Mouse (Mus musculus) cerebellum, adult 9-11 months (tissue): ENCODE measurements around the gene Eef1akmt1.
A peak's percentile ranks its signal among the peaks of the same experiment; 100 is the strongest.

ENCODE experiments used
- DNase-seq: peaks from one replicate; pipeline ENCODE4 v3.0.0; 2022

The Eef1akmt1 gene

GRCm38 (mm10) chr14:57571155-57572133 is at the start of gene Eef1akmt1:
TSS of gene Eef1akmt1 (minus strand) at chr14:57571612.
- DNase-seq = peak; percentile 97

DNA sequence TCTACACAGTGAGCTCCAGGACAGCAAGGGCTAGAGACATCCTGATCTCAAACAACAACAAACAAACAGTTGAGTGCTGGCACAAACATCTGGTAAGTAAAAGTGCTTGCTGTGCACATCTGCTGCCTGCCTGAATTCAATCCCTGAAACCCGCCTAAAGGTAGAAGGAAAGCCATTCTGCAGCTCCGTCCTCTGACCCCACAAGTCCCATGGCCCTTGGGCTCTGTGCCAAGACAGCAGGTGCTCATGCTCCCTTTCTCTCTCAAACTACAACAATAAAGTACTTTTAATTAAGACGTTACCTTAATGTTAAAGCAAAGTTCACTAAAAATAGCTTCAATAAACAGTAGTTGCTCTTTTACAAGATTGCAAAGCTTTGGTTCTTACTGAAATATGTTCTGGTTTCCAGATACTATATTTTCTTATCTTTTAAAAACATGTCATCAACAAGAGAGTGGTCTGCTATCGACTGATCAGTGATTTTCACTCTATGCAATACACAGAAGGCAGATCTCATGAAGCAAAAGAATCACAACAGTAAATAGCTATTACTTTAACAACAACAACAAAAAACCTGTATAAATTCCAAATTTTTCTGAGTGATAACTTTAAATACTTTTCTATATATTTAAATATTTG is 49.3 kb upstream of the Eef1akmt1 start:
- DNase-seq = no peak

GRCm38 (mm10) chr14:57619487-57619886 is 48.1 kb upstream of the Eef1akmt1 start:
- DNase-seq = no peak

GRCm38 (mm10) chr14:57617675-57618074 is 46.3 kb upstream of the Eef1akmt1 start:
- no peak for DNase-seq

DNA sequence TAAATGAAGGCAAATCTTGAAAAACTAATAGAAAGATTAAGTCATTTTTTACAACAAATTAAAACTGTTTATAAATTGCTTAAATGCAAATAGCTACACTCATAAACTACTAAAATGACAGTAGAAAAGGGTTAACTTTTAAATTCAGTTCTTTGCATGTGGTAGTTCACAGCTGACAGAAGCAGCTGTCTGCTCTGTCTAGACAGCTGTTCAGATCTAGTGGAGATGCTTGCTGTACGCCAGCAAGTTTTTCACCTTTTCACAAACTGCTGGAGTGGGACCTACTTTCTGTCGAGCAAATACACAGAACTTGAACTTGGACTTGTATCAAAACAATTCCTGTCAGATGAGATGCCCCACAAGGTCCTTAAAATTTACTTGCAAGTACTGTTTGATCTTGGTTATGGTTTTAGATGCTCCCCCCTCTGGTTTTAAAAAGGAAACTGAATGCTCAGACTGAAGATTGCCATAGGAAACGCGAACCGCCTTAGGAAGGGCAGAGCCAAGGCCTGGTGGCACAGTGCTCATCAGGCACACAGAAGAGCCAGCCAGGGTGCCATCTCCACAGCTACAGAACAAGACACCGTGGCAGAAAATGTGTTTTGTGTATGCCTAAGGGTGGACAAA is 45.0 kb upstream of the Eef1akmt1 start:
- no peak for DNase-seq

GRCm38 (mm10) chr14:57615828-57616227 is 44.4 kb upstream of the Eef1akmt1 start:
- DNase-seq = no peak

GRCm38 (mm10) chr14:57611034-57611433 is 39.6 kb upstream of the Eef1akmt1 start:
- no peak for DNase-seq

- no peak for DNase-seq
Observed at GRCm38 (mm10) chr14:57609816-57610329, 38.5 kb upstream of the Eef1akmt1 start.

GRCm38 (mm10) chr14:57607500-57607899 is 36.1 kb upstream of the Eef1akmt1 start:
- peak; percentile 93 for DNase-seq

DNA sequence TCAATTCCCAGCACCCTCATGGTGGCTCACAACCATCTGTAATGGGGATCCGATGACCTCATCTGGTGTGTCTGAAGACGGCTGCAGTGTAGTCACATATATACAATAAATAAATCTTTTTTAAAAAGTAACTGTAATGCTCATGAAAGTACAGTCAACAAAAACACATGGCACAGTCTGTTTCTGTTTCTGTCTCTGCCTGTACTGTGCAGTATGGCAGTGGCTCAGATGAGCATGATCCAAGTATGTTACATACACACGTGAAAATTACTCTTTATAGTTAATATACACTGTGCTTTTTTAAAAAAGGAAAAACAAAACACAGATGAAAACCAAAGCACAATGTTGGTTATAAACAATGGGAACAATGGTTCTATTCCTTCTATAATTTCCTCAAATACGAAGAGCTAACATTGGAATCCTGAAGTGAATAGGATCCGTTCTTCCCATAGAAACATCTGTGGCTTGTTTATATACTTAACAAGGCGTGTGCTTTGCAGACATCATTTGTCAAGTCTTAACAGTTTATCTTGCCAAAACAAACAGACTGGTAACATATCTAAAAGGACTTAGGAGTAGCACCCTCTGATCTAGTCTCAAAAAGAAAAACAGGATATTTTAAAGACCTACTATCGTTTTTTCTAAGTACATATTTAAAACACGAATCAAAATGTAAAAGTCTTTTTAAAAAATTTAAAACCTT is 35.4 kb upstream of the Eef1akmt1 start:
- DNase-seq = no peak

GRCm38 (mm10) chr14:57593279-57593678 is 21.9 kb upstream of the Eef1akmt1 start:
- DNase-seq = no peak

DNA sequence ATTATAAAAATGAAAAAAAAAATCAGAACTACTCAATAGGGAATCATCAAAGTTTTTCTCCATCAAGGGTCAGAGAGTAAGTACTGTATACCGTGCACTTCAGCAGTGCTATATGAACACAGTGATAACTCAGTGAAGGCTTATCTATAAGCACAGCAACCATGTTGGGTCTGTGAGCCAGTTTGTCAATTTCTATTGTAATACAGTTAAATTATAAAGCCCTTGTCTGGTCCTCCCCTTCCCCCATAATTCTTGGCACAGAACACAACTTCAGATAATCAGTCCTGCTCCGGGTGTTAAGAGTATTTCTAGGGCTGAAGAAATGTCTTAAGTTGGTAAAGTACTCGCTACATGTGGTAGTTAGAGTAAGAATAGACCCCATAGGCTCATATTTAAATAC is 20.4 kb upstream of the Eef1akmt1 start:
- DNase-seq = no peak

GRCm38 (mm10) chr14:57576364-57577060 is 5.1 kb upstream of the Eef1akmt1 start:
- no peak for DNase-seq

DNA sequence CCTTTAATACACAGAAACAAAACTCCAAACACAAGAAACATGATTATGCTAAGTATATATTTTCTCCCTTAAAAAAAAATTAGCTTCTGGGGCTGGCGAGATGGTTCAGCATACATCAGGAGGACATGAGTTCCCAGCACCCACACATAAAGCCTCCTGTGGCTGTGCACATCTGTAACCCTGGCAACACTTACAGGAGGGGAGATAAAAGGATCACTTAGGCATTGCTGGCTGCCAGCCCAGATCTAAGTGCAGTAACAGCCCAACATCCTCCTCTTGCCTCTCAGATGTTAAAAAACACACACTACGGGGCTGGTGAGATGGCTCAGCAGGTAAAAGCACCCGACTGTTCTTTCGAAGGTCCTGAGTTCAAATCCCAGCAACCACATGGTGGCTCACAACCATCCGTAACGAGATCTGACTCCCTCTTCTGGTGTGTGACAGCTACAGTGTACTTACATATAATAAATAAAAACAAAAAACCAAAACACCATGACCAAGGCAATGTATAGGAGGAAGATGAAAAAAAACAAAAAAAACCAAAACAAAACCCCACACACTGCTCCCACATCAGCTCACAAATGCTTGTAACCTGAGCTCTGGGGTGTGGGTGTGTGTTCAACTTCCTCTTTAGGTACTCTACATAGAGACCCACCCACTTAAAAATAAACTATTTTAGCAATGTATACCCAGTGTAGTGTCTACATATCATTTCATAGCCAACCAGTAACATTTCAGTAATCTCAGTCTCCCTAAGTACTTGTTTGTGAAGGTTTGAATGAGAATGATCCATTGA is 3.6 kb upstream of the Eef1akmt1 start:
- no peak for DNase-seq

DNA sequence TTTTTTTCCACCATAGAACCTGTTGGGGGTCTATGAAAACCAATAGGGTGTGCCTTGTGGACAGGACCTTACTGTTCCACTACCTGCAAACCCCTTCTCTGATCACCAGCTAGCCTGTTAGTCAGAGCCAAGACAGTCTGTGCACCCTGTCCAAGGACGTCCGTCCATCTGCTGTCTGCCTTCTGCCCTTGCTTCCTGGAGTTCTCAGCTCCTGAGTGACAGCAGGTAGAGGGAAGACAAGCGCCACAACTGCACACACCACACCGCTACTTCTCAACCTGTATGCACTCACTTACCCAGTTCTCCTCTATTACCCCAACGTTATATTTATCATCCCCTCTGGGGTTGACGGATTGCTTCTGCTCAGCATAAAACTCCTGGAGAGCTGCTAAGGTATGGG is 5.8 kb downstream of the Eef1akmt1 start:
- DNase-seq = peak; percentile 58

DNA sequence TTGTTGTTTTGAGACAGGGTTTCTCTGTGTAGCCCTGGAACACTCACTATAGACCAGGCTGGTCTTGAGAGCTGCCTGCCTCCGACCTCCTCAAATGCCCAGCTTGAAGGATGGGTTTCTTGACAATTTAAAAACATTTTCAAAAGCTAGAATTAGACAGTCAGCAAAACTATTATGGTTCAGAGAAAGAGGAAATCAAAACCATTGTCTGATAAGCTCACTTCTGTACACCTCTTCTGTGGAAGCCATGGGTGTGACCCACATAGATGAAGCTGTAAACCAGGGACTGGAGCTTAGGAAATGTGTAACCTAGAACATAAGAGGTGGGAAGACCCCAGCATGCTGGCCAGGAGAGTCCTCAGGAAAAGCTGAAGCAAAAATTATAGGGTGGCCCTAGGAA is 14.5 kb downstream of the Eef1akmt1 start:
- no peak for DNase-seq

DNA sequence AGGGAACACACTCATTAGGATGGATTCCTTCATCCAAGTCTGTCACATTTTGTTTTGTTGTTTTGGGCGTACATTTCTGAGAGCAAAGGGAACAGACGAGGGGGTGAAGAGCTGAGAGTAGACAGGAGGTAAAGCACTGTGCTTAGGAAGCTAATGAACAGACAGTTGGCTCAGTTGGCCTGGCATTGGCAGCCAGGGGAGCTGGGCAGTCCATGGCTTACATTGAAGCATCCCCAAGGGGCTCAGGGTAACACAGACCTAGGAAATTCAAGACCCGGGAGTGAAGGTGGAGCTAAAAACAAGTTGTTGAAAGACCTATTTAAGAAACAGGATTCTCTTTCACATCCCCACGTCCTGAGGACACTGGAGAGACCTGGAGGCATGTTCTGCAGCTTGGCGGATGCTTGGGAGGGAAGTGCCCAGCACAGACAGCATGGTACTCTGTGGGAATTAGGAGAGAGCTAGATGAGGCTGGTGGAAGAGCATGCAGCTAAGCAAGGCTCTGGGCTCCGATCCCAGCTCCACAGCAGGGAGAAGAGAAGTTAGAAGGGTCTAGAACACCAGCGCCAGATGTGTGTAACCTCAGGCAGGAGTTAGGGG is 15.8 kb downstream of the Eef1akmt1 start:
- peak; percentile 50 for DNase-seq

GRCm38 (mm10) chr14:57554434-57554833 is 17.0 kb downstream of the Eef1akmt1 start:
- no peak for DNase-seq

- DNase-seq = no peak
Observed at GRCm38 (mm10) chr14:57552945-57553344, 18.5 kb downstream of the Eef1akmt1 start.

DNA sequence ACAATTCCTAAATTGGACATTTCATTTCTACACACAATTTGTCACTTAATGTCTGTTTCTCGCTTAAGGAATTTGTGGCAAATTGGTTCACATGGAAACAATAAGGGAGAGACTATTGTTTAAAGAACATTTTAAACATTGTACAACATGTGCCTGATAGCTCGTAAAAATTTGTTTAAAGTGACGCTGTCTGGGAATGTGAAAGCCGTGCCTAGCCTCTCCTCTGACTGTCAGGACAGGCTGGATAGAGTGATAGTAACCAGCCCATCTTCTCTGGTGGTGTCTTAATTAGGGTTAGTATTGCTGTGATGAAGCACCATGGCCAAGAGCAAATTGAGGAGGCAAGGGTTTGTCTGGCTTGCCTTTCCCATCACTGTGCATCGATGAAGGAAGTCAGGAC is 24.4 kb downstream of the Eef1akmt1 start:
- DNase-seq = no peak

- DNase-seq = no peak
Observed at GRCm38 (mm10) chr14:57546557-57547021, 24.8 kb downstream of the Eef1akmt1 start.
